Mouse (Mus musculus) forebrain, embryonic 14.5 days (tissue): Measurements from ENCODE around the gene Cisd3. TPM values are rescaled to one million over a fixed set of nuclear protein-coding genes. Genes with fewer than 3 reads are reported as not detected.

ENCODE experiments used
- ATAC-seq: fragments of 200-750 bp; cut with Nextera tagmentation; 2 replicates; pipeline ENCODE4 v1.8.0; 2017; ENCODE audit warnings: mild to moderate bottlenecking, moderate library complexity
- DNase-seq: peaks from one replicate; pipeline ENCODE4 v3.0.0-alpha.2; 2015; ENCODE audit warnings: low spot score
- H3K27ac ChIP-seq: fragments of 300-500 bp; sonication (generic); 2 replicates; pipeline ENCODE4 v1.5.1; 2014; ENCODE audit warnings: low read depth, mild to moderate bottlenecking, control low read depth, low read length, moderate library complexity
- H3K27me3 ChIP-seq: fragments of 300-500 bp; sonication (generic); replicated peaks from 2 replicates; pipeline ENCODE4 v1.6.1; 2014; ENCODE audit warnings: low read length, control low read depth, mixed read lengths; ENCODE audit not compliant: control insufficient read depth, insufficient read depth
- H3K36me3 ChIP-seq: fragments of 300-500 bp; sonication (generic); 2 replicates; pipeline ENCODE4 v1.6.1; 2014; ENCODE audit warnings: low read length, control low read depth; ENCODE audit not compliant: control insufficient read depth, insufficient read depth
- H3K4me1 ChIP-seq: fragments of 300-500 bp; sonication (generic); 2 replicates; pipeline ENCODE4 v1.6.1; 2014; ENCODE audit warnings: antibody characterized with exemption, low read length, control low read depth; ENCODE audit not compliant: control insufficient read depth, insufficient read depth
- H3K4me2 ChIP-seq: fragments of 300-500 bp; sonication (generic); 2 replicates; pipeline ENCODE4 v1.6.1; 2014; ENCODE audit warnings: mild to moderate bottlenecking, control low read depth, low read length
- H3K4me3 ChIP-seq: fragments of 300-500 bp; sonication (generic); 2 replicates; pipeline ENCODE4 v1.5.1; 2014; ENCODE audit warnings: low read depth, low read length, control low read depth
- H3K9ac ChIP-seq: fragments of 300-500 bp; sonication (generic); 2 replicates; pipeline ENCODE4 v1.6.1; 2014; ENCODE audit warnings: mild to moderate bottlenecking, low read length, control low read depth, moderate library complexity
- H3K9me3 ChIP-seq: fragments of 300-500 bp; sonication (generic); replicated peaks from 2 replicates; pipeline ENCODE4 v1.6.1; 2016; ENCODE audit warnings: low read length, control low read depth, mixed read lengths; ENCODE audit not compliant: control insufficient read depth
- WGBS: fragments of 180-500 bp; shearing (Covaris S2); extraction: QIAGEN DNeasy Blood & Tissue Kit; methylation state at CpG from one replicate; pipeline ENCODE4 v1.1.7; 2014; 5-methylcytosine and 5-hydroxymethylcytosine counted together
- polyA plus RNA-seq: library from polyadenylated mRNA; unstranded; fragments of >200 nt; fragmentation: Nextera tagmentation; extraction: Ambion mirVana; gene quantifications from 2 replicates; pipeline ENCODE4 v1.2.1, GENCODE M21; 2014

Cisd3 gene
- polyA plus RNA-seq, 1 experiment from 2014 or later, result 19.5 TPM

GRCm38 (mm10) chr11:97666794-97667193 is 18.8 kb upstream of the Cisd3 start:
- DNase-seq, result no peak
- ATAC-seq, result no peak
- Histone ChIP-seq H3K36me3 (peaks cover 52% of the 10 kb centered on the region), H3K4me2 (no peak overlapping the region), H3K9me3 (no peaks in the 10 kb centered on the region), H3K9ac (no peak overlapping the region), H3K4me1 (peaks cover 30% of the 10 kb centered on the region), H3K27me3 (peaks cover 7% of the 10 kb centered on the region), H3K4me3 (no peak overlapping the region), H3K27ac (no peak overlapping the region)
- WGBS, result 95% methylated on average over 15 of the region's 15 CpGs

- no peak overlapping the region for H3K27ac ChIP-seq
- peaks cover 65% of the 10 kb centered on the region for H3K36me3 ChIP-seq
- H3K4me3 ChIP-seq, result no peak overlapping the region
- no peak for ATAC-seq
- peaks cover 21% of the 10 kb centered on the region for H3K4me1 ChIP-seq
- no peaks in the 10 kb centered on the region for H3K9me3 ChIP-seq
- H3K9ac ChIP-seq, result no peak overlapping the region
- 93% methylated on average over 7 of the region's 7 CpGs for WGBS
- DNase-seq, result no peak
- H3K4me2 ChIP-seq, result no peak overlapping the region
- no peaks in the 10 kb centered on the region for H3K27me3 ChIP-seq
Observed at GRCm38 (mm10) chr11:97668160-97668559, 17.5 kb upstream of the Cisd3 start.

- ATAC-seq, result no peak
Observed at GRCm38 (mm10) chr11:97669268-97669667, 16.4 kb upstream of the Cisd3 start.

GRCm38 (mm10) chr11:97669829-97670228 is 15.8 kb upstream of the Cisd3 start:
- Histone ChIP-seq H3K4me1 (peaks cover 18% of the 10 kb centered on the region), H3K4me2 (no peak overlapping the region), H3K27me3 (no peaks in the 10 kb centered on the region), H3K36me3 (peaks cover 82% of the 10 kb centered on the region), H3K4me3 (no peak overlapping the region), H3K9ac (no peak overlapping the region), H3K9me3 (no peaks in the 10 kb centered on the region), H3K27ac (peak overlapping the region; percentile 58; the same call in 1 of the 2 replicates)
- peak; percentile 70 for DNase-seq
- ATAC-seq, result peak; percentile 60
- WGBS, result 31% methylated on average over 6 of the region's 6 CpGs

More at GRCm38 (mm10) chr11:97669268-97669667, 16.4 kb upstream of the Cisd3 start:
- Histone ChIP-seq H3K9me3 (no peaks in the 10 kb centered on the region), H3K36me3 (peaks cover 76% of the 10 kb centered on the region), H3K4me1 (peaks cover 21% of the 10 kb centered on the region), H3K4me2 (no peak overlapping the region), H3K4me3 (no peak overlapping the region), H3K9ac (no peak overlapping the region), H3K27me3 (no peaks in the 10 kb centered on the region), H3K27ac (peak overlapping the region; percentile 58; the same call in 1 of the 2 replicates)
- no peak for DNase-seq
- 41% methylated on average over 15 of the region's 15 CpGs for whole genome bisulfite sequencing

GRCm38 (mm10) chr11:97670234-97671176 is 15.1 kb upstream of the Cisd3 start:
- Histone ChIP-seq H3K4me3 (no peak overlapping the region), H3K4me2 (no peak overlapping the region), H3K9ac (no peak overlapping the region), H3K27me3 (no peaks in the 10 kb centered on the region), H3K36me3 (peaks cover 88% of the 10 kb centered on the region), H3K9me3 (no peaks in the 10 kb centered on the region), H3K27ac (no peak overlapping the region; the same call in 1 of the 2 replicates), H3K4me1 (peaks cover 15% of the 10 kb centered on the region)
- DNase-seq (no peak), ATAC-seq (no peak)
- WGBS, result 69% methylated on average over 13 of the region's 13 CpGs

DNA sequence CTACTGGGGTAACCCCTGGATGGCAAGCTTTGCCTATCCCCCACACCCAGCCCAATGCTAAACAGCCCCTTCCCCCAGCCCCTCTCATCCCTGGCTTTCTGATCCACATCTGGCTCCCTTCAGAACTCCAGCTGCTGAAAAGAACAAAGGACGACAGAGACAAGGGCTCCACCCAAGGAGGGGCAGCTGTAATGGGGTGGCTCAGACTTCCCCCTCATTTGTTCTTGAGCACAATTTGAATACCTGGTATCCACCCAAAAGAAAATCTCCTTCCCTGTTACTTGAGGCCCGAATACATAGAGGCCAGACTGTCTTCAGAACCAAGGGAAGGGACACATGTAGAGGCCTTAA is 14.5 kb upstream of the Cisd3 start:
- no peak overlapping the region for H3K4me3 ChIP-seq
- peaks cover 92% of the 10 kb centered on the region for H3K36me3 ChIP-seq
- WGBS, result 40% methylated on average over 2 of the region's 2 CpGs
- H3K4me2 ChIP-seq, result no peak overlapping the region
- peaks cover 15% of the 10 kb centered on the region for H3K4me1 ChIP-seq
- no peak overlapping the region for H3K27ac ChIP-seq
- H3K27me3 ChIP-seq, result no peaks in the 10 kb centered on the region
- no peak for ATAC-seq
- H3K9ac ChIP-seq, result no peak overlapping the region
- no peaks in the 10 kb centered on the region for H3K9me3 ChIP-seq
- no peak for DNase-seq

GRCm38 (mm10) chr11:97673148-97673547 is 12.5 kb upstream of the Cisd3 start:
- WGBS, result 81% methylated on average over 11 of the region's 11 CpGs
- no peak overlapping the region for H3K27ac ChIP-seq
- no peaks in the 10 kb centered on the region for H3K27me3 ChIP-seq
- ATAC-seq (no peak), DNase-seq (no peak)
- peaks cover 88% of the 10 kb centered on the region for H3K36me3 ChIP-seq
- no peak overlapping the region for H3K9ac ChIP-seq
- peaks cover 20% of the 10 kb centered on the region for H3K4me1 ChIP-seq
- H3K4me2 ChIP-seq, result no peak overlapping the region
- no peaks in the 10 kb centered on the region for H3K9me3 ChIP-seq
- H3K4me3 ChIP-seq, result no peak overlapping the region

- H3K27ac ChIP-seq, result no peak overlapping the region
- DNase-seq (no peak), ATAC-seq (no peak)
- no peak overlapping the region for H3K9ac ChIP-seq
- H3K4me3 ChIP-seq, result no peak overlapping the region
- peaks cover 5% of the 10 kb centered on the region for H3K4me1 ChIP-seq
- H3K9me3 ChIP-seq, result no peaks in the 10 kb centered on the region
- H3K27me3 ChIP-seq, result no peaks in the 10 kb centered on the region
- WGBS, result 79% methylated on average over 15 of the region's 15 CpGs
- no peak overlapping the region for H3K4me2 ChIP-seq
- peaks cover 88% of the 10 kb centered on the region for H3K36me3 ChIP-seq
Observed at GRCm38 (mm10) chr11:97676050-97676754, 9.4 kb upstream of the Cisd3 start.
